Mouse (Mus musculus) hindbrain, embryonic 16.5 days (tissue): ENCODE measurements around the gene Sh3rf3. TPM values are rescaled to one million over a fixed set of nuclear protein-coding genes. Genes with fewer than 3 reads are reported as not detected.
A peak's percentile ranks its signal among the peaks of the same experiment; 100 is the strongest.

Experiments used
- ATAC-seq: fragments of 200-750 bp; cut with Nextera tagmentation; 2 replicates; pipeline ENCODE4 v1.8.0; 2017; ENCODE audit warnings: moderate TSS enrichment, moderate library complexity
- H3K27ac ChIP-seq: fragments of 300-500 bp; sonication (generic); 2 replicates; pipeline ENCODE4 v1.5.1; 2014; ENCODE audit warnings: low read depth, mild to moderate bottlenecking, control low read depth, low read length, moderate library complexity
- H3K27me3 ChIP-seq: fragments of 300-500 bp; sonication (generic); replicated peaks from 2 replicates; pipeline ENCODE4 v1.6.1; 2014; ENCODE audit warnings: low read length; ENCODE audit not compliant: control insufficient read depth, insufficient read depth
- H3K36me3 ChIP-seq: fragments of 300-500 bp; sonication (generic); 2 replicates; pipeline ENCODE4 v1.6.1; 2014; ENCODE audit warnings: mild to moderate bottlenecking, low read length, moderate library complexity, mixed read lengths; ENCODE audit not compliant: control insufficient read depth, insufficient read depth
- H3K4me1 ChIP-seq: fragments of 300-500 bp; sonication (generic); 2 replicates; pipeline ENCODE4 v1.6.1; 2014; ENCODE audit warnings: low read depth, low read length; ENCODE audit not compliant: control insufficient read depth, insufficient read depth
- H3K4me2 ChIP-seq: fragments of 300-500 bp; sonication (generic); 2 replicates; pipeline ENCODE4 v1.6.1; 2014; ENCODE audit warnings: mild to moderate bottlenecking, low read length, control low read depth, moderate library complexity
- H3K4me3 ChIP-seq: fragments of 300-500 bp; sonication (generic); 2 replicates; pipeline ENCODE4 v1.5.1; 2014; ENCODE audit warnings: mild to moderate bottlenecking, low read length, control low read depth, moderate library complexity
- H3K9ac ChIP-seq: fragments of 300-500 bp; sonication (generic); 2 replicates; pipeline ENCODE4 v1.6.1; 2014; ENCODE audit warnings: low read depth, mild to moderate bottlenecking, control low read depth, low read length, moderate library complexity
- H3K9me3 ChIP-seq: fragments of 300-500 bp; sonication (generic); 2 replicates; pipeline ENCODE4 v1.6.1; 2014; ENCODE audit warnings: mild to moderate bottlenecking, low read length, moderate library complexity; ENCODE audit not compliant: control insufficient read depth
- WGBS: fragments of 180-500 bp; shearing (Covaris S2); extraction: QIAGEN DNeasy Blood & Tissue Kit; methylation state at CpG from one replicate; pipeline ENCODE4 v1.1.7; 2014; 5-methylcytosine and 5-hydroxymethylcytosine counted together
- polyA plus RNA-seq: library from polyadenylated mRNA; unstranded; fragments of >200 nt; fragmentation: Nextera tagmentation; extraction: Ambion mirVana; gene quantifications from 2 replicates; pipeline ENCODE4 v1.2.1, GENCODE M21; 2015

Gene Sh3rf3
- polyA plus RNA-seq, 1 experiment from 2014 or later, result 2.7 TPM

DNA sequence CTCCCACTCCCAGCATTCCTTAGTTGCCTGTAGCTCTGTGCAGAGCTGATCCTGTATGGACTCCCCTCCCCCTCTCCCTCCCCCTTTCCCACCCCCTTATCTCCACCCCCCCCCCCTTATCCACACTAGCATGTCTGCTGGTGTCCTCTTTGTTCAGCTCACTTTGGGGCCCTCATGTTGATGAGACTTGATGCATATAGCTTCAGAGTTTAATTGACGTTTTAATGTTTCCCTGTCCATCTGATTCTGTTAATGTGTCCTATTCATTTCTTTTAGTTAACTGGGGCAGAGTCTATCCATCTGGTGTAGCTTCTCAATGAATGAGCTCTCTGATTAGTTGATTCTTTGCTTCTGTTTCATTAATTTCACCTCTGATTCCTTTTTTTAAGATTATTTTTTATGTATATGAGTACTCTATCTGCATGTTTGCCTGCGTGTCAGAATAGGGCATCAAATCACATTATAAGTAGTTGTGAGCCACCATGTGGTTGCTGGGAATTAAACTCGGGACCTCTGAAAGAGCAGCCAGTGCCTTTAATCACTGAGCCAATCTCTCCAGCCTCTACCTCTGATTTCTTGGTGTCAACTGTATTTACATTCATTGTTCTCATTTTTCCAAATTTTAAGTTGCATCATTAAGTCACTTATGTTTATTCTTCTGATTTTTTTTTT, 206.3 kb downstream of the Sh3rf3 start:
- Histone ChIP-seq H3K4me2 (no peak overlapping the region), H3K27me3 (no peaks in the 10 kb centered on the region), H3K9me3 (no peaks in the 10 kb centered on the region), H3K27ac (no peak overlapping the region), H3K36me3 (no peaks in the 10 kb centered on the region), H3K4me1 (no peaks in the 10 kb centered on the region), H3K9ac (no peak overlapping the region), H3K4me3 (no peak overlapping the region)
- ATAC-seq, result no peak
- 55% methylated on average over 3 of the region's 3 CpGs for WGBS

DNA sequence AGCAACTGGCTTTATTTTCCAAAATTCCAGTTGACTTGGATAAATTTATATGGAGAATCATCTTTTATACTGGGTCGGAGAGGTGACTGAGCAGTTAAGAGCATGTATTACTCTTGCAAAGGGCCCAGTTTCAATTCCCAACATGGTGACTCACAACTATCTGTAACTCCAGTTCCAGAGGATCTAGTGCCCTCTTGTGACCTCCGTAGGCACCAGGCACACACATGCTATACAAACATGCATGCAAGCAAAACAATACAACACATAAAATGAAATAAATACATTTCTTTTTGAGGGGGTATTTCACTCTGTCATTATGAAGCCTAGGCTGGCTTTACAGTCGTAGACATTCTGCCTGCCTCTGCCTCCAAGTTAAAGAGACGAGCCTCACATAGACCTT, 237.3 kb downstream of the Sh3rf3 start:
- Histone ChIP-seq H3K9me3 (peaks cover 7% of the 10 kb centered on the region), H3K4me3 (no peak overlapping the region), H3K9ac (no peak overlapping the region), H3K36me3 (no peaks in the 10 kb centered on the region), H3K27me3 (no peaks in the 10 kb centered on the region), H3K4me2 (no peak overlapping the region), H3K27ac (no peak overlapping the region), H3K4me1 (no peaks in the 10 kb centered on the region)
- WGBS, result 90% methylated on average over 4 of the region's 4 CpGs
- no peak for ATAC-seq

DNA sequence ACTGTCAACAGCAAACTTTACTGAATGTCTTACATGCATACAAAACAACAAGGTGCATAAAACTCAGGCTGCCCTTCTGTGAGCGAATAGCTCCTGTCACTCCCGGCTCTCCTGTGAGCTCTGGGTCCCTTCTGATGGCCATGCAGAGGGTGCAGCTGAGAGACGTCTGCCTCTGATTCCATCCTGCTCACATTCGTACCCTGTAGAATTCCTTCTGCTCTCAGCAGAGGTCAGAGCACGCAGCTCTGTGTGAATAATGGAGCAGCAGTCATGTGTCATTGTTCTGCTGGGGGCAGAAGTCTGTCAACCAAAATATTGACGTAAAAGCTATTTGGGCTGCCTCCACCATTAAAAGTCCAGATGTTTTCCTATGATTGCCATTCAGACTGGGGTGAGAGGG, 243.1 kb downstream of the Sh3rf3 start:
- H3K36me3 ChIP-seq, result no peaks in the 10 kb centered on the region
- H3K4me1 ChIP-seq, result no peaks in the 10 kb centered on the region
- no peak overlapping the region for H3K27ac ChIP-seq
- 34% methylated on average over 6 of the region's 6 CpGs for WGBS
- no peak overlapping the region for H3K9ac ChIP-seq
- ATAC-seq, result no peak
- no peaks in the 10 kb centered on the region for H3K9me3 ChIP-seq
- no peak overlapping the region for H3K4me3 ChIP-seq
- no peaks in the 10 kb centered on the region for H3K27me3 ChIP-seq
- no peak overlapping the region for H3K4me2 ChIP-seq

DNA sequence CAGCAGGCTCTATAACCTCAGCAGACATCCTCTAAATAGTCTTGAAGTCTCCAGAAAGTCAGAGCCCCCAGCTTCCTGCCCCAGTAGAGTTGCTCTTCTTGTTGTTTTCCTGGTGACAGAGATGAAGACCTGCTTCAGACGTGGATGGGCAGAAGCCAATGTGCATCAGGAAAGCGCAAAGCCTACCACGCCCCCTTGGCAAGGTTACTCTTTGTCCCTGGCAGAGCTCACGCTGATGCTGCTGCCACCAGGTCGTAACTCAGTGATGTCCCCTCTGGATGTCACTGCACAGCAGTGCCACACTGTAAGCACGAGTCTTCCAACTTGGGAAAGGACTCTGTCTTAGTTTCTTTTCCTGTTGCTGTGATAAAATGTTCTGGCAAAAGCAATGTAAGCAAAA, 253.6 kb downstream of the Sh3rf3 start:
- Histone ChIP-seq H3K9me3 (no peaks in the 10 kb centered on the region), H3K4me2 (no peak overlapping the region), H3K4me1 (no peaks in the 10 kb centered on the region), H3K4me3 (no peak overlapping the region), H3K9ac (no peak overlapping the region), H3K27ac (no peak overlapping the region), H3K27me3 (no peaks in the 10 kb centered on the region), H3K36me3 (no peaks in the 10 kb centered on the region)
- WGBS, result 76% methylated on average over 6 of the region's 6 CpGs
- ATAC-seq, result no peak

DNA sequence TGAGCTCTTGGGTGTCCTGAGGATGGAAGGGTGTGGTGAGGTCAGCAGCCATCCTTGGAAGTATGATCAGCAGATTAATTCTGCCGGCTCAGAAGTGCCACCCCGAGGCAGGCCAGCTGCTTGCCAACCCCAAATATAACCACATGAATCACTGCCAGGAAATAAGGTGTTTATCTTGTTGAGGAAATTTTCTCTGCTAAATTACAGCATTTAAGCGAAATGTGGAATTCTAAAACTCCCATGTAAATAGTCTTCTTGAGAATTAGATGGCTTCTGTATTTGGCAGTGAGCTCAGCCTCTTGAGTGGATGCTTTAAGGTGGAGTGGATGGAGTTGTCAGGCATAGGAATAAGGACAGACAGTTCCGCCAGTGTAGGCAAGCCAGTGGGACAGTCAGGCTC, 259.7 kb downstream of the Sh3rf3 start:
- Histone ChIP-seq H3K9ac (no peak overlapping the region), H3K4me2 (no peak overlapping the region), H3K9me3 (no peaks in the 10 kb centered on the region), H3K36me3 (no peaks in the 10 kb centered on the region), H3K4me3 (no peak overlapping the region), H3K27ac (no peak overlapping the region), H3K4me1 (peaks cover 4% of the 10 kb centered on the region), H3K27me3 (no peaks in the 10 kb centered on the region)
- no peak for ATAC-seq
- WGBS, result 75% methylated on average over 4 of the region's 4 CpGs

DNA sequence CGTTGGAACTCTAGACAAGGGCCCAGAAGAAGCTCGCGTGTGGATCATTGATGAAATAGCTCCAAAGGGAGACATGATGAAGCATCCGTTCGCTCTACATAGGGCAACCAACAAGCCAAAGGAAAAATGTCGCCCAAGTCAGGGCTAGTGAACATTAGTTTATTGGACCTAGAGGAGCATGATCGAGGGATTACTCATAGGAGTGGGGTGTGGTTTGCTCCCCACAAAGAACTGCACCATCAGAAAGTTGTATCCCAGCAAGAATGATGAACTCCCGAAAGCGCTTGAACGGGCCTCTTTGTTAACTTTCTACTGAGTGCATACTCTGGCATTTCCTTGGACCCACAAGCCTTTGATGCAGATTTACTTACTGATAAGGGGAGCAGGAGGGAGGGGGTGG, 263.5 kb downstream of the Sh3rf3 start:
- Histone ChIP-seq H3K27me3 (no peaks in the 10 kb centered on the region), H3K27ac (no peak overlapping the region), H3K9ac (no peak overlapping the region), H3K4me3 (no peak overlapping the region), H3K36me3 (no peaks in the 10 kb centered on the region), H3K4me1 (peaks cover 4% of the 10 kb centered on the region), H3K4me2 (no peak overlapping the region), H3K9me3 (no peaks in the 10 kb centered on the region)
- WGBS, result 96% methylated on average over 10 of the region's 10 CpGs
- ATAC-seq, result no peak

DNA sequence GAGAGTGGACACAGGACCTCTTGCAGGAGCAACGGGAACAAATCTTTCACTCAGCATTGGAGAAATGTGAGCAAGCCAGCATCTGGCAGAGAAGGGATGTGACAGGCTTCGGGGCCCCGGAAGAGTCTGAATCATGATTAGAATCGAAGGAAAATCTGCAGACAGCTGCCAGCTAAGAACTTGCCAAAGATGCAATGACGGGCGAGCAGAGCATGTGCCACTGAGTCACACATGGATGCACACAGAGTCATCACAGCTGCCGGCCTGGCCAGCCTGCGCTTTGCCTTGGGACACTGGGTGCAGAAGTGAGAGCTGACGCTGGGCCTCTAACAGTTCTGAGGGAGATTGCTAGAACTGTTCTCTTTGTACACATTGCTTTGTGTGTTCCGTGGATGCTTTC, 264.8 kb downstream of the Sh3rf3 start:
- Histone ChIP-seq H3K4me2 (no peak overlapping the region), H3K27ac (0 out of 2 replicates have a peak overlapping the region, but pooled peaks have one; percentile 12), H3K9ac (no peak overlapping the region), H3K4me1 (peaks cover 4% of the 10 kb centered on the region), H3K27me3 (no peaks in the 10 kb centered on the region), H3K36me3 (no peaks in the 10 kb centered on the region), H3K9me3 (no peaks in the 10 kb centered on the region), H3K4me3 (no peak overlapping the region)
- 55% methylated on average over 10 of the region's 10 CpGs for WGBS
- ATAC-seq, result peak; percentile 60

DNA sequence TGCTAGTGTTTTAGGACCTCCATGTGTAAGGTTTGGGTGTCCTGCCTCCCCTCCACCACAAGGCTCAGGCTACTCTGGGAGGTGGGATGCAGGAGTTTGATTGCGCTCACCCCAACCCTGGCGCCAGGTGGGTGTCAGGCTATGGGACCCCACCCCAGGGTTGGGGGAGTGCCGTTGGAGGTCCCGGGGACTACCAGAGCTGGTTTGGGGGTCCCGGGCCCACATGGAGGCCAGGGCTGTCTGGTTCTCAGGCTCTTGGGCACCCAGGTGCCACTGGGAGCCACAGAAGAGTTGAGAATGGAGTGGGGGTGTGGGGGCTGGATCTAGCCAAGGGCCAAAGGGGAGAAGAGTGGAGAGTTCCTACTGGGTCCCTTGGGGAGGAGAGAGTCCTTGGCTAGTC, 272.4 kb downstream of the Sh3rf3 start:
- no peak for ATAC-seq
- no peak overlapping the region for H3K27ac ChIP-seq
- H3K9me3 ChIP-seq, result no peaks in the 10 kb centered on the region
- H3K36me3 ChIP-seq, result no peaks in the 10 kb centered on the region
- H3K4me1 ChIP-seq, result peaks cover 8% of the 10 kb centered on the region
- no peak overlapping the region for H3K4me2 ChIP-seq
- no peak overlapping the region for H3K4me3 ChIP-seq
- H3K9ac ChIP-seq, result no peak overlapping the region
- 94% methylated on average over 5 of the region's 5 CpGs for WGBS
- no peaks in the 10 kb centered on the region for H3K27me3 ChIP-seq

DNA sequence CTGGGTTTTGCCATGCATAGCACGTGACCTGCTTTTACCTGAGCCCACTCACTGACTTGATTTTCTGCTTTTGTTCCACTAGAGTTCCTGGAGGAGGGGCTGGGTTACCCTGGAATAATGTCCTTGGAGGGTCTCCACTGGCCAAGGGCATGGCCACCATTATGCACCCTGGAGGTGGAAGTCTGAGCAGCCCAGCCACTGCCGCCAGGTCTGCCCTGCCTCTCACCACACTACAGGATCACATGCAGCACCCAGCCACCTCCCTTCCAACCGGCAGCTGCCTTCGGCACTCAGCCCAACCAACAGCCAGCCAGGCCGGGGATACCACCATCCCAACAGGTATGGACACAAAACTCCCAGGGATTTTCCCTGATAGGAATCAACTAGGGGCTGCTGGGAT, 273.4 kb downstream of the Sh3rf3 start:
- no peak for ATAC-seq
- Histone ChIP-seq H3K9me3 (no peaks in the 10 kb centered on the region), H3K9ac (no peak overlapping the region), H3K27me3 (no peaks in the 10 kb centered on the region), H3K4me2 (no peak overlapping the region), H3K4me3 (no peak overlapping the region), H3K36me3 (no peaks in the 10 kb centered on the region), H3K4me1 (peaks cover 18% of the 10 kb centered on the region), H3K27ac (no peak overlapping the region)
- 96% methylated on average over 5 of the region's 5 CpGs for WGBS
